Mouse (Mus musculus) fat pad, adult 2 months (tissue): ENCODE data around the gene Tomm20l.

Experiments used
- DNase-seq: peaks from one replicate; pipeline ENCODE4 v3.0.0-alpha.2; 2011; ENCODE audit warnings: low read depth, low spot score; ENCODE audit errors: extremely low read depth

Gene Tomm20l

DNA sequence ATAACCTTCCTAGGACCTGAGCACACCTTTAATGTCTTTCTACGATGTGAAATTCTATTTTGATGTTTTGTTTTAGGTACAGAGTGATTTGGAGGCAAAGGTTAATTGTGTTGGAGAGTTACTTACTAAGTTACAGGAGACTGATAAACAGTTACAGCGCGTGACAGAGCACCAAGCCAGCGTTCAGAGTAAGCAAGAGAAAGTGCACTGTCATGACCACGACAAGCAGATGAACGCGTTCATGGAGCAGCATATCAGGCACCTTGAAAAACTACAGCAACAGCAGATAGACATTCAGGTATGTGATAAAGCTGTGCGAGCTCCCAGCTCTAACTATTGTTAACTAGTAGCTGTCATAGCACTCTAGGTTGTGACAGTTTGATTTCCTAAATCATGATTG lies 38.9 kb downstream of the Tomm20l start:
- no peak for DNase-seq

DNA sequence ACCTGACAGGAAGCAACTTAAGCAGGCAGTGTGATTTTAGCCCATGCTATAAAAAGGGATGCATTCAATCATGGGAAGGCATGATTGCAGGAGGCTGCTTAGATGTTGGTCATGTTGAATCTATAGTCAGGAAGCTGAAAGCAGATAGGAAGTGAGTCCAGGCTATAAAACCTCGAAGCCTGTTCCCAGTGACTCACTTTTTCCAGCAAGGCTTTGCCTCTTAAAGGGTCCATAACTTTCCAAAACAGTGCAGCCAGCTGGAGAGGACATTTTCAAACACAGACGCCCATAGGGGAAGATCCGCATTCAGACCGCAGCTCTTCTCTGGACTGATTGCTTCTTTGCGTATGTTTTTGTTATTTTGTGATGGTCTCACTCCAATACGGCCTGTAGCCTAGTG lies 43.8 kb downstream of the Tomm20l start:
- no peak for DNase-seq

DNA sequence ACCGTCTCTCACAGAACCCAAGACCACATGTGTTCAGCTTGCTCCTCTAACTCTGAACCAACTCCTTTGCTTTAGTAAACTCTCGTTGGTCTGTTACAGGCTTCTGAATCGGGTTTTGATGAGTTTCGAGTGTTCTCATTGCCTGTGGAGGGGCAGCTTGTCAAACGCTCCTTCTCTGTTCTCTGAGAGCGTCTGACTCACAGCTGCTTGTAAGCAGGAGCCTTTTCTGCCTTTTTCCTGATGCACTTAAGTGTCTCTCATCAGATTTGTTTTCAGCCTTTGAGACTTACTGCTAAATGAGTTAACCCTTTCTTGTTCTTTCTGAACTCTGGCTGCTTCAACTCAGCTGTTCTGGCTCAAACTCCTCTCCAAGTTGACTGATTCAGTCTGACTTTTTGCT lies 46.7 kb downstream of the Tomm20l start:
- DNase-seq = no peak

DNA sequence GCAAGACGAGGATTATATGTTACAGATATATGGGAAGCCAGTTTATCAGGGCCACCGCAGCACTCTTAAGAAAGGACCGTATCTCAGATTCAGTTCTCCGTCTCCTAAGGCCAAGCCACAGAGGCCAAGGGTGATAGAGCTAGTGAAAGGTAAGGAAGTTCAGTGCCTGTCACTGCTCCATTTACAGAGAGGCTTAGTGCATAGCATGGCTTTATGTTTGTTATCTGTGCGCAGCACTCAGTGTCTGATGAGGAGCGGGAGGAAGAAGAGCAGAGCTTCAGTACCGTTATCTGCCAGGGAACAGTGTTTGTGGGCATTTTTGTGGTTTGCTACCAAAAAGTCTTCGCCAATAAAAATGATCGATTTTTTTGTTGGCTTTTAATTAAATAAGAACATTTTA lies 53.2 kb downstream of the Tomm20l start:
- no peak for DNase-seq

DNA sequence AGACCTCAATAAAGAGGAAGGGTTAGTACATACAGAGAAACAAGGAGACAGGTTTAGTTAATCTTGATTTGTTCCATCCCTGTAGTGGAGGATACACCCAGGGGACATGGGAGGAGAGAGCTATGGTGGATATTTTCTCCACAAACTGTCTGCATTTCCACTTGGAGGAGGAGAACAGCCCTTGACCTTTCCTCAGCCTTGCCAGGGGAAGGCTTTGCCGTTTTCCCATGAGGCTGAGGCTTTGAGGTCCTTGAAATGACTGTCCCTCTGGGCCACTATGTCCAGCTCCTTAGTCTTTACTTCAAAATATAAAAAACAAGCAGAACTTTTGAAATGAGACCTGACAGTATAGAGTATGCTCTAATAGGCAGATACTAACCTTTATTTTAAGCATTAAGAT lies 58.7 kb downstream of the Tomm20l start:
- no peak for DNase-seq
